Mouse (Mus musculus): ENCODE measurements around the gene Rora.
A peak's percentile ranks its signal among the peaks of the same experiment; 100 is the strongest.
"Not testable (repeated sequence)": the region's sequence is repeated elsewhere in the genome, so short reads cannot be mapped to it uniquely, and the experiment has no call there.

The Rora gene

DNA sequence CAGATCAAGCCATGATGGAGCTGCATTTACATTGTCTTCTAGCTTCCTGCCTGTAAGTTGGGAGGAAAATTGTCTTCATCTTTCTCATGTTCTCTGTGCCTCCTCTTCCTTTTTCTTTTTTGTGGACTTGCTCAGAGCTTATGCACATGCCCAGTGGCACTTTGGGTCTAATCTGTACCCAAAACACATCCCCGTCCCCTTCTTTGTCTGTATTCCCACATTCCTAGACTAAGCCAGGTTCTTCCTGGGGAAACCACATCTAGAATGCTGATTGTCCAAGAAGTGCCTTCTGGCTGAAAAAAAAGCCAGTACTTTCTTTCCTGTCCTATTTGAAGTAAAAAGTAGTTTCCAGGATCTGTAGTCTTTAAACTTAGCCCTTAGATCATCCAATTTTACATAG lies 367.9 kb downstream of the Rora start:
- no peak for DNase-seq

DNA sequence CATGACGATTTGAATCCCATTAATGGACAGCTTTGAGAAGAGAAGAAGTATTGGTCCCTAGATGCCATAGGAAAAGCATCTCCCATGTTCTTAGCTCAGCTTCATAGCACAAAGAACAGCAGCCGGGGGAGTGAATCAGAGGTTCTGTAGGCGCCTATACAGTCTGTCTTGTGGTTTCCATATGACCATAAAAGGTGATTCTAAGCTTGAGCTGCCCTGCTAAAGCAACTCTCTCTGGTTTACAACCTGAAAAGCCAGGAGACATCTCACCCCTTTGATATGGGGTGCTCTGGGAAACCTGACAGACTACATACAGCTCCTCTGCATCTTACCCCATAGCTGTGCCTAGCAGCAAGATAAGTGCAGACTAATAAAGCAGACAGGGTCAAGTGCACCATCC lies 369.7 kb downstream of the Rora start:
- DNase-seq = no peak

DNA sequence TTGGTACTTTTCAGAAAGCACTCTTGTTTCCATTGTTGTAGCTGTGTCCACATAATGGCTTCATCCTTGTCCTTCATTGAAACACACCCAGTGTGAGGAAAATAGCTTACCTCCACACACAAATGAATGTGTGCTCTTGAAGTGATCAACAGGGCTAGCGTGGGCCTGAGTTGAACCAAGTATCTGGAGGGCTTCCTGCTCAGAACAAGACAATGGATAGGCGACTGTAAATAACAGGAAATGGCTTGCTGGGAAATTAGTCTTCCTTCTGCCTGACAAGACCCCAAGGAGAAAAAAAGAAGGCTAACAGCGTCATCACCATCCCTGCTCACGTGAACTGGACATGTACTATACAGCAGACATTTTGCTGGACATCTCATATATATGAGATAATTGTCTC lies 374.6 kb downstream of the Rora start:
- no peak for DNase-seq

DNA sequence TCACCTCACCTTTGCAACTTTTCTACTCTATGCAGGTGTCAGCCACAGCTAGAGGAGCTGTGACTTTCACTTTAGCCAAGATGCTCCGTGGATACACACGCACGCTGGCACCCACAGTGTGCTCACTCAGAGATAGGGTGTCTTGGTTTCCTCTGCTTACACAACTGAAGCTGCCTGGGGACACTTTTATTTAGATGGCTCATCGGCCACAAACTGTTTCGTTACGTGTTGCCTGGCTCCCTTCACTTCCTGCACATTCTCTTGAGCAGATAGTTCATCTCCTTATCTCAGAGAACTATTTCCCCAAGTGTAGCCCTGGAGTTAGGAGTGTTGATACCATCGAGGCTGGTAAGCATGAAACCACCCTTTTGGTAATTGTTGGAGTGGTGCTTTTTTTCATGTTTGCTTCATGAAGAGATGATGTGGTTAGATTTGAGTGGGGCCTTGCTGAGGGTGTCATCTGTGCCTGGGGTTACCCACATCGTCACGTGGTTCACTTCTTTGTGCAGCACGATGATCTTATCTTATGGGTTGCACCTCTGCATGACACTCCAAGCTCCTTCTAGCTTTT lies 380.8 kb downstream of the Rora start:
- no peak for DNase-seq

DNA sequence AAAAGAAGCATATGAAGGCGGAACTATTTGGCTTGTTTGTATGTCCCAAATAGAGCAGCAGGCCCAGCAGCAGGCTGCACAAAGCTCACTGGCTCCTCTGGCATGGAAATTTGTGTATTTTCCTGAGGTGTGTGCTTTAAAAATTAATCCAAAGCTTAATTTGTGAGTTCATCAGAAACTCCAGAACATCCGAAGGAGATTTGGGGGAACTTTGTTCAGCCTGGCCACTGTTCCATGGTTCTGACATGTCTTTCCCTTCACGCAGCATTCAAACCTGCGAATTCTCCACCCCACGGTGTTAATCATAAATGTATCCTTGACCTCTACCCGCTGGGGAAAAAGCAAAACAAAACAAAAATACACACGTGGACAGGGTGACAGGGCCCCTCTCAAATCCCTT lies 381.9 kb downstream of the Rora start:
- no peak for DNase-seq

DNA sequence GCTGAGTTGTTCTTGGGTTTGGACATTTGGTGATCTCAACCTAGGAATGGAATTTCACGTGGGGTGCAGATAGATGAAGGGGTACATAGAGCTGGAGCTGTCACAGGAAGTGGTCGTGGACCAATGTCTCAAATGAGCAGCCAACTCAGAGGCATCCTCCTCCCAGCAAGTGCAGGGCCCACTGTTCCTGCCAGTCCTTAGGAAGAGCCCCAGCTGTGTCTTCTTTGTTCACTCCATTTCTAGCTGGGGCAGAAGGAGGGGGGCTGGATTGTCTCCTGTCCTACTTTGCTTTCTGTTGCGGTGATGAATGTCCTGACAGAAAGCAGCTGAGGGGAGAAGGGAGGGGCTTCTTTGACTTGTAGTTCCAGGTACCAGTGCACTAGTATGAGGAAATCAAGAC lies 382.7 kb downstream of the Rora start:
- DNase-seq = no peak

DNA sequence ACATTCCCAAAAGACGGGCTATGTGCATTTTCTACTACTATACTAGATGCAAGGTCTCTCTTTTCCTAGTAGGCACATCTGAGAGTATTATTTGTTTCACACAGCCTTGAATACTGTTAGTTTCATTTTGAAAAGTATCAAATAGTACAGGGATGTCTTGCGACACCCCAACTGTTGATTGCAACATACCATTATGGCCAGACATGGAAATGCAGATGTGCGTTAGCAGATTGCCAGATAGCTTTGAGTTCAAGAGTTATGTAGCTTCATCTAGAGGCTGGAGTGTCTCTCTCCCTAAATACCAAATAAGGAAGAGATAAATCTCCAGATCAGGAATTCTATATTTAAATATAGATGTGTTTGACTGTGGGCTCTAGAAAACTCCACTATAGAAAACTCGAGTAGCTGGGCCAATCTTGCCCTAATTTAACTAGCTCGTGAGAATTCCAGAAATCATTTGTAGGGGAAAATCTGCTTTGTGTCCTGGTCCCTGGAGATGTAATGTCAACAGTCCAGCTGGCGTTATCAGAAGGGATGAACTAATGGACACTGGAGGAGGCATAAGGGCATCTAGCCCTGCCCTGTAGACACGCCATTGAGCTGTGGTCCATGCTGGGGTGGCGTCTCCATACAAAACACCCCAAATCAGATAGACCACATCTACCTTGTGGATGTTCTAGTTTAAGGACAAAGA lies 390.5 kb downstream of the Rora start:
- DNase-seq = no peak

DNA sequence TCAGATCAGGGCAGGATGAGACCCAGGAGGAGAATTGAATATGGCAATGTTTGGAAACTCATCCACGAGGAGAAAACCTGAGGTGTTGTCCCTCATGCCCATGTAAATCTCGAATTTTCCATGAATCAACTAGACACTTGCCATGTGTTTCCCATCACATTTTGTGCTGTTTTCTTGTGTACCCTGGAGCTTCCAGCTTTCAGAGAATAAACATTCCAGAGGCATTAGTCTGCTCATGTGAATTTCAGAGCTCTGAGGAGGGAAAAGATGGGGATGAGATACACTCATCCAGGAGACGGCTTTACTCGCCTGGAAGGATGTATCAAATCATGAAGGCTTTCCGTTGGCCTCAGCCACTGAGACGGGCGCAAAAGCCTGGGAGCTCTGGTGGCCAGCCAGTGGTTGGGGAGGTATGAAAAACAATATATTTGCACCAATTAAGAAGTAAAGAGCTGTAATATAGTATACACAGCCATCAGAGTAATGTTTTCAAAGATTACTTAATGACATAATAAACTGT lies 391.1 kb downstream of the Rora start:
- DNase-seq = no peak

DNA sequence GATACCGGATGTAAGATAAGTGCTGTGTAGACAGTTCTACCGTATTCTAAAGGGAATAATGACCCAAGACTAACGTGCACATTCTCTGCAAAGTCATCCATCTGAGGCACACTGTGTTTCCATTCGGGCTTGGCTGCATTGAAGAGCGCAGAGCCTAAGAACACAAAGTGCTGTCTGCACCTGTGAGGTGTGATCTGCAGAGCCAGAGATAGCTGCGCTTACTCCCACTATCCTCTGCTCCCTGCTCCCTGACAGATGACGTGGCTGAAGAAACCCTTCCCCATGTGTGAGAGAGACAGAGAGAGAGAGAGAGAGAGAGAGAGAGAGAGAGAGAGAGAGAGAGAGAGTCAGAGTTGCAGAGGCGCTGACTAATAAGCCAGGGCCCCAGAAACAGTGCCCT lies 392.3 kb downstream of the Rora start:
- DNase-seq = no peak

DNA sequence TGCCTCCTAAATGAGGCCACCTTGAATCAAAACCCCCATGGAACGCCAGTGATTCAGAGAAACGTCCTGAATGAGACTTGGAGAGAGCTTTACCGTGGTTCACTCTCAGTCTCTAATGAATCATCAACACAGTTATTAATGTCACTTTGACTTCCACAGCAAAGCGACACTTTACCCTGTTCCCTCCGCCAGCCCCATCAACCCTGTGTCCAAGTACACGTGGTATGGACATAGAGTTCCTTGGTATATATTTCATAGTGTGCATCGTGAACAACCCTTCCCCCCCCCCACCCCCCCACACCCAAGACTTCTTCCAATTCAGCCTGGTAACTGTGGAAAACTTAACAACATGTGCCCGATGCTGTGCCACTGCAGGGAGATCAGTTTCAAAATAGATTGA lies 397.3 kb downstream of the Rora start:
- DNase-seq = no peak

DNA sequence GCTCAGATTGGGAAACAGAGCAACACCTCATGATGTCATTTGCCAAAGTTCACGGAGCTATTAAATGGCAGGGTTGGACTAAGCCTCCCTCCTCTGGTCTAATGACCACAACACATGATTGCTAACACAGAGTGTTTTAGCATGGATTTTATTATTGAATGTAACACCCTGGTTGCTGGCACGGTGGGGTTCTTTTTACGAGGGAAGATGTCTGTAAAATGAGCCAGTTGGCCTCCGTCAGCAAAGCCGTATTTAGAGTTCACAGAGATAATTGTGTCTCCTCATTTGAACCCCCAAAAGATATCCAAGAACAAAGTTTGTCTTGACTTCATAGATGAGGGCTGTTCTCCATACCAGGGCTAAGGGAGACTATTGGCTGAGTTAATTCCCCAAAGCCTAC lies 398.3 kb downstream of the Rora start:
- no peak for DNase-seq

DNA sequence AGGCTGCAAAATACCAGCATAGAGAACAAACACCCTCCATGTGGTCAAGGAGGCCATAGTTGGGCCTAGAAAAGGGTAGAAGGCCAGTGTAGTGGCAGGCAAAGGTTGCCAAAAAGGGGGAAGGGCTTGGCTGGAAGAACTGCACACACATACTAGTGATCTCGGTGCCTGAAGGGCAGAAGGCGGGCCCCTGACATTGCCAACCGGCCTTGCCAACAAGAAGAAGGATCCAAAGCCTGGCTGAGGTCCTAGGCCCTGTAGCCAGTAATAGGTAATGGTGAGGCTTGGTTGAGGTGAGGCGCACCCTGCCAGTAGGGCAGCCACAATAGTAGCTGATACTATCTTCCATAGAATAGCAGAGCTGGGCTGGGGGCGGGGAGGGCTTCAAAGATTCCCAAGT lies 401.7 kb downstream of the Rora start:
- DNase-seq = peak; percentile 44

DNA sequence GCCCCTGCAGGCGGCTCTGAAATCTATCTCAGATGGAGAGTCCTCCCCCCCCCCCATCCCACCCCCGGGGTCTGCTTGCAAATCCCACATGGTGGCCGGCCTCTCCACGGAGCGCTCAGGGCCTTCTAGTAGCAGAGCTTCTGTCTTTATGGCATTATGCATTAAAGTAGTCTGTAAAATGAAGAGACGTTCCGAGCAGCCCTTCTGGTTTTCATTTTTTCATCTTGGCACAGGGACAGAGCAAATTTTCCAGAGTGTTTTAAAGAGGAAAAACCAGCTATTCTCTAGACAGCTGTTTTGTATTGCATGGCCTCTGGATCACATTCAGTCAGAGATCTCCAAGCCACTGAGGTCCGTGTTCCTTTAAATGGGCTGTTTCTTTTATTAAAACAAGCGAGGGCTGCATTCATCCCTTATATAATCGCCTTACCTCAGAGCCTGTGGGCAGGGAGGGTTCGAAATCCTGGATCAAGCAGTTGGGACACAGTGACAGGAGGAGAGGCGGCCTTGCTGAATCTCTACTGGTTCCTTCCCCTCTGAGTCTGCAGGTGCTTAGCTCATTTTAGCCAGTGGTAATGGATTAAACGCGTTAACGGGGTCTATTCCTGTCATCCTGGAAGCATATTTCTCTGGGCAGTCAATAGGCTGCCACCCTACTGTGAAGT lies 417.7 kb downstream of the Rora start:
- no peak for DNase-seq

DNA sequence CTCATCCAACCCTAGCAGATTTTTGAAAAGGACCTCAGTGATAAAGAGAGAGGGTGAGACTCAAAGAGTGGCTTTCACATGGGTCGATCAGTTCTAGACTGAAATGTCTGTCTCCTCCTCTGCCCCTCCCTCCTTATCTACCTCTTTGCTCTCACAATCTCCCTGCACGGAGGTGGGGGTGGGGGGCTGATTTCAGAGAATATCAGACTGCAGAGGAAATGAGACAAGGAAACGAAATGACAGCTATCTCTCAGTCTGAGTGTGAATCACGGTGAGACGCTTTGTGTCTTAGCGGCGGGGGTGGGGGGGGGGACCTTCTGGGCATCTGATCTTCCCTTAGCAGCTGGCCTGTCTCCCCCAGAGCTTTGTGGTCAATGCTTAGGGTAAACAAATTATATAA lies 419.7 kb downstream of the Rora start:
- DNase-seq = no peak

DNA sequence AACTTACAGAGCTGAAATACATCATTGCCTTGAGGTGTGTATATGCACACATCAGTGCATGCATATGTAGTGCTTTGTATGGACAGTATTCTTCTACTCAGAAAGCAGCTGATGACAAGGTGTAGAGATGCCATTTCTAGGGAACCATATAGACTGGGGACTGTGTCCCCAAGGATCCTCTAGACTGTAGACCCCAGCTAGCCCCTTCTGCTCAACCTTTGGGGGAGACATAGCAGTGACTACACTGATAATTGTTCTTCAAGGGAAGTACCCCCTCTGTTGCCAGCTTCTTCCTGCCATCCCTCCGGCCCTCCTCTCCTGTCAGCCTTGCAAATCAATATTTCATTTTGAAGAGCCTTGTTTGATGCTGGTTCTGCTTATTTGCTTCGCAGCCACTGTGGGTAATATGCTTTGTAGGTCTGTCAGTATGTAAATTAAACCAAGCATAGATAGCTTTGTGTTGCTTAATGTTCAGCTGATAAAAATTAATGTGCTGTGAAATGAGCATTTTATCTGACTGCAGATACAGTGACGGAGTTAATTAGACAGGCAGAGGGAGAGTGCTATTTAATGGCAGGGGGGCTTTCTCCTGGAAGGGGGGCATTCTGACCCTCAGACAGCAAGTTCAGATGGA lies 430.6 kb downstream of the Rora start:
- DNase-seq = no peak

DNA sequence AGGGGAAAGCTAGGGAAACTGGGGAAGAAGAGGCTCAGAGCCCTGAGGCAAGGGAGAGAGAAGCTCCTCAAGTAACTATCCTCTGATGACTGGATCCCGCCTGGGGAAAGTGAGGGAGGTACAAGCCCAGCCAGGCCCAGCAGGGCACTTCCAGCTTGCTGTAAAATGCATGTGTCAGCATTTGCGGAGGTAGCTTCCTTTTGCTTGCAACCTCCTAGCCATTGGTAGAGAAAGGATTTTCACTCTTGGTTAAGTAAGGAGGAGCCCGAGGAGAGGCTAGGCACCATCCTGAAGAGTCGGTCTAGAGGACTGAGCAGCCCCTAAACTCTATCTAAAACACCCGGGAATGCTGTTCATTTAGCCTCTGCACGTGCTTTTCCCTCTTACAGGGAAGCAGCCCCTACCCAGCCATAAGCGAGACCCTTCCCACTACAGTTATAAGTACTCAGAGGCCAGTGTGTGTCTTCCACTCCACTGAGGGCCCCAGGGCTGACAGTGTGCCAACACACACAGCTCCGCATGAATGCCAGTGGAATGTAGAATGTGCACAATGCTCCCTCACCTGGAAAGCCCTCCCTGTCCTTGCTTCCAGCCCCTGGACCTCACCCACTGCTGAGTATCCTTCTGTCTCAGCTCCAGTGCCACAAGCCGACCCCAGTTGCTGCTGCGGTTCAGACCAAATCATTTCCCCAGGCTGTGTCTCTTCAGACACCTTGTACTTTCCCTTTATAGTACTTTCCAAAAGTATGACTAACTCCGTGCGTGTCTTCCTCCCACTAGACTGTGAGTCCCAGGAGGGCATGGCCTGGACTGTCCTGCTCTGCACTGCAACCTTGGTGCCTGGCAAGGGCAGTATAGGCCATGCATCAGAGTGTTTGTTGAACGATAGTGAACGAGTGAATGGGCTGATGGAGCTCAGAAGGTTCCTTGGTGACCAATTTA lies 431.4 kb downstream of the Rora start:
- peak; percentile 77 for DNase-seq

DNA sequence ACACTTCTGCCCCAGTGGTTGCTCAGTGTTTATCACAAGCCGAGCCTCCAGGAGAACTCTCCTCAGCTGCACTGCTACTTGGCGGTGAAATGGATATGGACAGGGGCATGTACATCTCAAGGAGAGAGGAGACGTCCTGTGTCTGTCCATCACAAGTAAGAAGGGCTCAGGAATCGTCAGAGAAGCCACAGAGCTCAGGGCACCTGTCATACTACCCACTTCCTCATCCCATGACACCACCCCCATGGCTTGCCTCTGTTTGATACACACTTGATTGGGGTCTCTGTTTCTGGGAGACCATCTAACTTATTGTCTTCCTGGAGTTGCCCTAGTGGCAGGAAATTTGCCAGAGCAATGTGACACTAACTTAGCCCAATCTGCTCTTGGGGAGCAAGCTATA lies 433.3 kb downstream of the Rora start:
- no peak for DNase-seq

DNA sequence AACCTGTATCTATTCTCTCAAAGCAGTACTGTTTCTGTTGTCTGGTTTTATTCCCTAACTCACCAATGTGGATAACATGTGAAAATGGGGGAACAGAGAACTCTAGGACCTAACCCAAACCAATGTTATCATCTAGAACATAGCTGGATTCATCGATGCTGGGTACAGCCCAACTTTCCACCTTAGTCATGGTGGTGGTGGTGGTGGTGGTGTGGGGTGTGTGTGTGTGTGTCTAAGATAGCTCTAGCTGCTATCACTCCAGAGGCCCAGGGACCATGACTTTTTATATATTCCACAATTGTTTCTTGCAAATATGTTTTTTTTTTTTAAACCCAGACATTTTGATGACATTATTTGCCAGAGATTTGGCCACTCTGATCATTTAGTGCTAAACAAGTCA lies 433.7 kb downstream of the Rora start:
- DNase-seq = no peak

DNA sequence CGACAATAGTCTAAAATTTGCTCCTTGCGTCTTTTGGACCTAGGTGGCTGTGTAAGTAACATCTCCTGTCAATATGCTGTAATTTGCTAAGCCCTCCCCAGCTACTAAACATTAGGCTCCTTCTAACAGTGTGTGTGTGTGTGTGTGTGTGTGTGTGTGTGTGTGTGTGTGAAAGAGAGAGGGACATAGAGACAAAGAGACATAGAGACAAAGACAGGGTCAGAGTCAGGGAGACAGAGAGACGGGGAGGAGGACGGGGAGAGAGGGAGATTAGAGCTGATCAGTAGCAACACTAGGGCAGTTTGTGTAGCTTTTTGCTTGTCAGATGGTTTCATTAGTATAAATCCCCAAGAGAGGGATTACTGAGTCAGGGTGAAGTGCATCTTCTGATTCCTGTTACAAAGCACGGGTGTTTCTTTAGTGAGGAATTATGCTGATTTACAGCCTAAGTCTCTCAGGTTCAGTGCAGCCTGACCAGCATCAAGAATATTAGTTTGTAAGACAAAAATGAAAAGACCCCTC lies 437.2 kb downstream of the Rora start:
- DNase-seq = no peak

DNA sequence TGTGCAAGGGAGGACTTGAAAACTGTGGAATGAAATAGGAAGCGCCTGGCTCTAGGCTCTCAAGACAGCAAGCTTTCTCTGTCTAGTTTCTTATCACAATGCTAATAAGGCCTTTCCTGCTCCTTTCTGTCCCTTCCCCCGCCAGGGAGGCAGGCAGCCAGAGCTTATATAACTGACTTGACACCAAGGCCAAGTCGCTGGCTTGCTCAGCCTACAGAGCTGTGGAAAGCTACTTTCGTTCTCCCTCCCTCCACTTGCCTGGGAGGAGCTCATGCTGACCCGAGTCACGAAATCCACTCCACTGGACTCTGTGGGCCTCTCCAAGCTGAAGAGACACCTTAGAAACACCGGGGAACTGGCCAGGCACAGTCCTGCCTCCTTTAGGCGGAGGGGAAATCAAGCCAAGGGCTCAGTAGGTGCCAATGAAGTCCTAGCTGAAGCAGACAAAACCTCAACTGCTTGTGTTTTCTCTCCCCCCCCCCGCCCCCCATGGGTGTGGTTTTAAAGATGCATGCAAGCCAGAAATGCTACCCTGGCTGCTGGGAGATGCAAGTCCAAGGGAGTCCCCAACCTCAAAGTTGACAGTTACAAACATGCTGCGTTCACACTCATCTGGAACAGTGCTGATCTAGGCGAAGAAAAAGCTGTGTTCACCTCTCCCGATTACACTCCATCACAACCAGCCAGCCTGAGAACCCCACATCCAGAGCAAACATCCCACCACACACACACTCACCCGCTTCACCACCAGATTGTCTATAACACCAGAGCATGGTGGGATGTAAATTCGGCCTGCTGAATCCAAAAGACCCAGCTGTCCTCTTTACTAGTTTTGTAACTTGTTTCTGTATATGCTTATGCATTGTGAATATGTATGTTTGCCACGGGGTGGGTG lies 438.8 kb downstream of the Rora start:
- DNase-seq = peak; percentile 94

DNA sequence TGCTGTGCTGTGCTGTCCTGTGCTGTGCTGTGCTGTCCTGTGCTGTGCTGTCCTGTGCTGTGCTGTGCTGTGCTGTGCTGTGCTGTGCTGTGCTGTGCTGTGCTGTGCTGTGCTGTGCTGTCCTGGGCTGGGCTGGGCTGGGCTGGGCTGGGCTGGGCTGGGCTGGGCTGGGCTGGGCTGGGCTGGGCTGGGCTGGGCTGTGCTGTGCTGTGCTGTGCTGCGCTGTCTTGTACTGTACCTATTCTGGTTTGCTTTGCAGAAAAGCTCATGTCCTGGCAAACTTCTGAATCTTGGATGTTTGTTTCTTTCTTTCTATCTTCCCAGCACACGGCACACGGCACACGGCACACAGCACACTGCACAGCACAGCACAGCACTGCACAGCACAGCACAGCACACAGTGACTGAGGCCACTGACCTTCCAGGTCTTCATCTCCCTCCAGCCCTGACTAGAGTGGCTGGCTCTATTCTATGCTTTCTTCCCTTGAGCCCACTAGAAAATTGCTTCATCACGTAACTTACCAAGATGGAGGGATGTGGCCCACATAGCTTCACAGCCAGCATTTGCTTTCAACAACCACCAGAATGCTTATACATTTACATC lies 446.7 kb downstream of the Rora start:
- DNase-seq = not testable (repeated sequence)

Measured in kidney, adult 11 months (tissue).